Mouse (Mus musculus): ENCODE measurements around the gene Nrap. TPM values are rescaled to one million over a fixed set of nuclear protein-coding genes. Genes with fewer than 3 reads are reported as not detected.

The Nrap gene
- polyA plus RNA-seq, 1 experiment from 2014 or later, result 0.37 TPM

GRCm38 (mm10) chr19:56278366-56278765 is 111.5 kb downstream of the Nrap start:
- WGBS, result 88% methylated on average over 11 of the region's 11 CpGs
- DNase-seq (no peak), ATAC-seq (ENCODE audit: low FRiP score, low TSS enrichment) (no peak)
- H3K4me3 ChIP-seq (replicated peaks; ENCODE audit: low read depth, low read length), result no peak overlapping the region
- no peaks in the 10 kb centered on the region for H3K9me3 ChIP-seq (ENCODE audit: control insufficient read depth, low read length)
- no peak overlapping the region for H3K4me2 ChIP-seq (ENCODE audit: low read length)
- H3K36me3 ChIP-seq (ENCODE audit: control insufficient read depth, insufficient read depth, low read length), result no peaks in the 10 kb centered on the region
- no peaks in the 10 kb centered on the region for H3K4me1 ChIP-seq (ENCODE audit: control insufficient read depth, insufficient read depth, low read length)
- H3K27me3 ChIP-seq (ENCODE audit: control insufficient read depth, insufficient read depth, low read length), result no peaks in the 10 kb centered on the region
- H3K9ac ChIP-seq (replicated peaks; ENCODE audit: low read length), result no peak overlapping the region
- H3K27ac ChIP-seq (replicated peaks; ENCODE audit: low read depth, low read length), result no peak overlapping the region

GRCm38 (mm10) chr19:56277951-56278350 is 111.9 kb downstream of the Nrap start:
- 77% methylated on average over 4 of the region's 4 CpGs for WGBS
- DNase-seq, result no peak
- H3K9ac ChIP-seq (replicated peaks; ENCODE audit: low read length), result no peak overlapping the region
- no peaks in the 10 kb centered on the region for H3K9me3 ChIP-seq (ENCODE audit: control insufficient read depth, low read length)
- H3K27me3 ChIP-seq (ENCODE audit: control insufficient read depth, insufficient read depth, low read length), result no peaks in the 10 kb centered on the region
- H3K4me3 ChIP-seq (replicated peaks; ENCODE audit: low read depth, low read length), result no peak overlapping the region
- H3K27ac ChIP-seq (replicated peaks; ENCODE audit: low read depth, low read length), result no peak overlapping the region
- H3K4me2 ChIP-seq (ENCODE audit: low read length), result no peak overlapping the region
- ATAC-seq (ENCODE audit: low FRiP score, low TSS enrichment), result no peak
- H3K4me1 ChIP-seq (ENCODE audit: control insufficient read depth, insufficient read depth, low read length), result no peaks in the 10 kb centered on the region
- no peaks in the 10 kb centered on the region for H3K36me3 ChIP-seq (ENCODE audit: control insufficient read depth, insufficient read depth, low read length)

GRCm38 (mm10) chr19:56277140-56277804 is 112.6 kb downstream of the Nrap start:
- H3K27ac ChIP-seq (replicated peaks; ENCODE audit: low read depth, low read length), result no peak overlapping the region
- H3K4me3 ChIP-seq (replicated peaks; ENCODE audit: low read depth, low read length), result no peak overlapping the region
- no peak overlapping the region for H3K9ac ChIP-seq (replicated peaks; ENCODE audit: low read length)
- H3K36me3 ChIP-seq (ENCODE audit: control insufficient read depth, insufficient read depth, low read length), result no peaks in the 10 kb centered on the region
- H3K4me1 ChIP-seq (ENCODE audit: control insufficient read depth, insufficient read depth, low read length), result no peaks in the 10 kb centered on the region
- H3K27me3 ChIP-seq (ENCODE audit: control insufficient read depth, insufficient read depth, low read length), result no peaks in the 10 kb centered on the region
- no peak overlapping the region for H3K4me2 ChIP-seq (ENCODE audit: low read length)
- peak; percentile 46 for DNase-seq
- no peak for ATAC-seq (ENCODE audit: low FRiP score, low TSS enrichment)
- no peaks in the 10 kb centered on the region for H3K9me3 ChIP-seq (ENCODE audit: control insufficient read depth, low read length)
- WGBS, result 50% methylated on average over 3 of the region's 3 CpGs

GRCm38 (mm10) chr19:56272081-56272480 is 117.8 kb downstream of the Nrap start:
- Histone ChIP-seq H3K4me3 (replicated peaks; ENCODE audit: low read depth, low read length) (no peak overlapping the region), H3K9me3 (ENCODE audit: control insufficient read depth, low read length) (no peaks in the 10 kb centered on the region), H3K4me1 (ENCODE audit: control insufficient read depth, insufficient read depth, low read length) (no peaks in the 10 kb centered on the region), H3K36me3 (ENCODE audit: control insufficient read depth, insufficient read depth, low read length) (no peaks in the 10 kb centered on the region), H3K4me2 (ENCODE audit: low read length) (no peak overlapping the region), H3K27me3 (ENCODE audit: control insufficient read depth, insufficient read depth, low read length) (no peaks in the 10 kb centered on the region), H3K27ac (replicated peaks; ENCODE audit: low read depth, low read length) (no peak overlapping the region), H3K9ac (replicated peaks; ENCODE audit: low read length) (no peak overlapping the region)
- no peak for DNase-seq
- WGBS, result 89% methylated on average over 8 of the region's 8 CpGs
- ATAC-seq (ENCODE audit: low FRiP score, low TSS enrichment), result no peak

Other genes starting within 250 kb of the Nrap start
- not detected in 2 replicates for gene Habp2, start 102.9 kb downstream of the Nrap start, polyA plus RNA-seq (2014; fragmentation: Nextera tagmentation; extraction: Ambion mirVana)
- 17.2 and 19.3 TPM in 2 replicates for gene Casp7, start 7.1 kb upstream of the Nrap start, polyA plus RNA-seq (2014; fragmentation: Nextera tagmentation; extraction: Ambion mirVana)
- gene Plekhs1, start 71.6 kb upstream of the Nrap start, polyA plus RNA-seq (2014; fragmentation: Nextera tagmentation; extraction: Ambion mirVana), result 0.18 and 0.27 TPM in 2 replicates
- gene Dclre1a, start 158.2 kb upstream of the Nrap start, polyA plus RNA-seq (2014; fragmentation: Nextera tagmentation; extraction: Ambion mirVana), result 10.9 and 12.5 TPM in 2 replicates
- gene Nhlrc2, start 158.2 kb upstream of the Nrap start, polyA plus RNA-seq (2014; fragmentation: Nextera tagmentation; extraction: Ambion mirVana), result 9.4 and 11.5 TPM in 2 replicates